Mouse (Mus musculus): ENCODE results near the gene Pradc1.

Gene Pradc1

DNA sequence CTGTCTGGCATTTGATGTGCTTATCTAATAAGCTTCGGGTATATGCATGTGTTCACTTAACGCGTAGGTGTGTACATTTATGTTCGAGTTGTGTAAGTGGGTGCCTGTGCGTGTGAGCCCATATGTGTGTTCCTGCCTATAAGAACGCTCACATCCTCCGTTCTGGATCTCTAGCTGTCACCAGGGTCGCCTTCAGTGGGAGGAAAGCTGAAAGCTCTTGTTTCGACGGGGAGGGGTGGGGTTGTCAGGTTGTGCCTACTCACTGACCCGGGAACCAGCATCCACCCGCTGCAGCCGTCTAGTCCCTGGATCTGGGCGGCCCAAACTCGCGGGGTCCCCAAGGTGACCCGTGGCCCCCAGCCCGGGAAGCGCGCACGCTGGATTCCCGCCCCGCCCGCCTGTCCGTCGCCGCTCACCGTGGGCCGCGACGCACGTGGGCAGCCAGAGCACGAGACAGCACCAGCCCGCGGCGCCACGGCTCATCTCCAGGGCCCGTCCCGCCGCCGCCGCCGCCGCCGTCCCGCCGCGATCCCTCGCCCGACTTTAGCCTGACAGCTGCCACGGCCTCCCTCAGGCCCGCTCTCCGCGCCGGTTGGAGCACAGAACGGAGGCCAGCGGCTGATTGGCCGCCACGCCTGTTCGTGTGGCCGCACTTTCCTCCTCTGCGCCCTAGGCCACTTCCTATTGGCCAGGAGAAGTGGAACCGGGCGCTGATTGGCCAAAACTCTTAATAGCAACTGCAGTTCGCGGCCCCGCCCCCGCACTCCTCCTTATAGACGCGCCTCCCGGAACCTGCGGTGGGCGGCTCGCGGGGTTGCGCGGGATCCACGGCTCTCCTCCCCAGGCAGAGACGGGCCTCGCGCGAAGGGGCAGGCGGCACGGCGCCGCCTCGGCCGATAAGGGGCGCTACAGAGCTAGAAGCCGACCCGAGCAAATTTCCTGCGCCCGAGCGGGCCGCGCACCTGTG is 790 bp downstream of the Pradc1 start, which contains the start of gene Cct7:
Gene Cct7 (plus strand): TSS at position 818 of the 967 bp plus-strand sequence.
- DNase-seq (ENCODE audit: low read depth, low spot score), result peak; percentile 100

DNA sequence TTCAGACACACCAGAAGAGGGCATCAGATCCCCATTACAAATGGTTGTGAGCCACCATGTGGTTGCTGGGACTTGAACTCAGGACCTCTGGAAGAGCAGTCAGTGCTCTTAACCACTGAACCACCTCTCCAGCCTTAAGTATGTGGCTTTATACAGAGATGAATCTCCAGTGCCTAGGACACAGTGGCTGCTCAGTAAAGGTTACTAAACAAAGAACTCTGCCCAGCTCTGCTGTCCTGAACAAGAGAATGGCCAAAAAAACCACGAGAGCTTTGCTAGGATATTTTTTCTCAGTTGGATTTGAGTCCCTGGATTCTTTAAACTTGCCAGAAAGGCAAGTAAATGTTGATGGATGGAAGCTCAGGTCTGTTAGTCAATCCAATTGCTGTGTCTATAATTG is 1.6 kb downstream of the Pradc1 start:
- DNase-seq (ENCODE audit: low read depth, low spot score), result peak; percentile 33

DNA sequence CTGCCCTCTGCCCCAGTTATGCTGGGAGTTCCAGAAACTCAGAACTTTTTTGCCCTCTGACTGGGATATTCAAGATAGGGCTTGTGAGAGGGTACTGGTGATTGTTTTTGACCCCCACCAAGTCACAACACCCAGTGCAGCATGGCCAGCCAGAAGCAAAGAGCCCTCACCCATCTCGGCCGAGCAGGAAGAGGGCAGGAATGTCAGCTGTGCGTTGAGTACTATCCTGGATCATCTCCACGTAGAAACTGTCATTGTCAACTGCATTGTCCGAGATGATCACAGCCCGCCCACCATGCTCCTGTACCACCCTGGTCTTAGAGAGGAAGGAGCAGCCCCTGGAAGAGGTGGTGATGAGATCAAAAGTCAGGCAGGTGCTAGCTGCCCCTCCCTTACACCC is 4.4 kb downstream of the Pradc1 start:
- no peak for DNase-seq (ENCODE audit: low read depth, low spot score)

GRCm38 (mm10) chr6:85445286-85445685 is 6.5 kb downstream of the Pradc1 start:
- DNase-seq (ENCODE audit: low read depth, low spot score), result no peak

- DNase-seq (ENCODE audit: low read depth, low spot score), result peak; percentile 75
Measured at GRCm38 (mm10) chr6:85444266-85444965, 7.4 kb downstream of the Pradc1 start.

GRCm38 (mm10) chr6:85443488-85444233 is 8.1 kb downstream of the Pradc1 start:
- peak; percentile 84 for DNase-seq (ENCODE audit: low read depth, low spot score)

DNA sequence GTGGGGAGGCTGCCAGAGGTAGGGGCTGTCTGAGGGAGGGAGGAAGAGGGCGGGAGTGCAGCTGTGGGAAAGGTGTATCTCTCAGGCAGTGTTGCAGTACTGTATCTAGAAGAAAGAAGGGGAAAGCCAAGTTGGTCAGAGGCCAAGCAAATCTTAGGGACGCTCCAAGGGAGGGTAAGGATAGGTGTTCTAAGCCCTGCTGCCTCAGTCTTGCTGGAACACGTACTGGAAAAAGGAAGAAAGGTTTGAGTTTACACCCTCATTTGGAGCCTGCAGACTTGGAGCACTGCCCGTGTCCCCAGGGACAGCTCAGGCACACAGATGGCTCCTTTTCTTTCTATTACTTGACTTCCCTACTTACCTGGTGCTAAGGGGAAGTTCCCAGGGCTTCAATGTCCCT is 10.6 kb downstream of the Pradc1 start:
- DNase-seq (ENCODE audit: low read depth, low spot score), result no peak

- DNase-seq (ENCODE audit: low read depth, low spot score), result peak; percentile 77
Measured at GRCm38 (mm10) chr6:85436631-85437030, 15.1 kb downstream of the Pradc1 start.

GRCm38 (mm10) chr6:85436204-85436603 is 15.6 kb downstream of the Pradc1 start:
- peak; percentile 43 for DNase-seq (ENCODE audit: low read depth, low spot score)

GRCm38 (mm10) chr6:85433865-85434264 is 17.9 kb downstream of the Pradc1 start:
- no peak for DNase-seq (ENCODE audit: low read depth, low spot score)

GRCm38 (mm10) chr6:85431842-85432431 is 19.8 kb downstream of the Pradc1 start, which contains the start of gene Smyd5:
Gene Smyd5, plus strand, starts transcription at chr6:85431989.
- DNase-seq (ENCODE audit: low read depth, low spot score), result peak; percentile 92

GRCm38 (mm10) chr6:85431274-85431841 is 20.4 kb downstream of the Pradc1 start:
- DNase-seq (ENCODE audit: low read depth, low spot score), result peak; percentile 51

GRCm38 (mm10) chr6:85423836-85424379 is 27.9 kb downstream of the Pradc1 start, which contains the start of gene Noto:
Gene Noto, plus strand, starts transcription at chr6:85423886.
- DNase-seq (ENCODE audit: low read depth, low spot score), result no peak

DNA sequence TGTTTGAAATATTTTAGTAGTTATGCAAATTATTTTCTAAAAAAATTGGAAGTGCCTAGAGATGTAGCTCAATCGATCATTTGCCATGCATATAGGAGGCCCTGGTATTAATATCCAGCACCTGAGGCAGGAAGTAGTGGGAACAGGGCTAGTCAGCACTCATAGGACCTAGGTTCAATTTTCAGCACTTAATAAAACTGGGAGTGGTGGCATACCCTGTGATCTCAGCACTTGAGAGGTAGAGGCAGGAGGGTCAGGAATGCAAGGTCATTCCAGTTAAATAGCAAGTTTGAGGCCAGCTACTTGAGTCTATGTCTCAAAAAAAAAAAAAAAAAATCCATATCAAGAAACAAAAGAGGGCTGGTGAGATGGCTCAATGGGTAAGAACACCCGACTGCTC is 32.6 kb downstream of the Pradc1 start:
- no peak for DNase-seq (ENCODE audit: low read depth, low spot score)

DNA sequence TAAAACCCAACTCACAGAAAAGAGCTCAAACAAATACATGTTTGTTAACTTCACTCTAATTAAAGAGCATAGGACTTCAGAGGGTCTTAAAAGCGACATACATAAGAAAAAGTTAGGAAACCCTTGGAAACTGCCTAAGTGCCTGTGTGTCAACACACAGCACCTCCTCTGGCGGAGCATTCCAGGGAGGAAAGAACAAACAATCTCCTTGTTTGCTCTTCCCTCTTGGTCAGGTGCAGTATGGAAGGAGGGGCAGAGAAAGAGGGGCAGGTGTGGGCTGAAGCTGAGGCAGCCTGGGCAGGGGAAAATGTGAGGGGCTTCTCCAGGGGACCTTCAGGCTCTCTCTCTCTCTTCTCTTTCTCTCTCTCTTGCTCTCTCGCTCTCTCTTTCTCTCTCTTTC is 35.9 kb downstream of the Pradc1 start:
- DNase-seq (ENCODE audit: low read depth, low spot score), result no peak

DNA sequence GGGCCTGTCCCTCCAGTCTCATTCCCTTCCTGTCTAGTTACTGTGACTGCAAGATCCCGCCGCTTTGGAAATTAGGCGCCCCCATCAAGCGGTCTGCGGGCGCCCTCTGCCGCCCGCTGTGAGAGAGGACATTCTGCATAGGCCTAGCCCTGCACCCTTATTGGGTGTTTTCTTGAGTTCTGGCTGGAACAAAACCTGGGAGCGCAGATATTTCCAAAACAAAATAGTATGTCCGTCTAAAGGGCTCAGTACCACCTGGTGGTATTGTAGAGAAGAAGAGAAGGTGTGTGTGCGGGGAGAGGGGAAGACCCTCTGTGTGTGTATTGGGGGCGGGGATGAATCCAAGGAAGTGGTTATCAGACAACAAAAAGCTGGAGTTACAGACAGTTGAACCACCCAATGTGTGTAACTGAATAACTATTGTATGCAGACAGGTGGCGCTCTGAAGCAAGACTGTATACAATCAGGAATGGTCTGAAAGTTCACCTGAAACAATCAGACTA is 40.9 kb downstream of the Pradc1 start:
- peak; percentile 91 for DNase-seq (ENCODE audit: low read depth, low spot score)

- no peak for DNase-seq (ENCODE audit: low read depth, low spot score)
Measured at GRCm38 (mm10) chr6:85409003-85409402, 42.8 kb downstream of the Pradc1 start.

GRCm38 (mm10) chr6:85403039-85403438 is 48.7 kb downstream of the Pradc1 start:
- no peak for DNase-seq (ENCODE audit: low read depth, low spot score)

- DNase-seq (ENCODE audit: low read depth, low spot score), result no peak
Measured at GRCm38 (mm10) chr6:85402613-85403012, 49.2 kb downstream of the Pradc1 start.

GRCm38 (mm10) chr6:85399715-85400114 is 52.1 kb downstream of the Pradc1 start:
- DNase-seq (ENCODE audit: low read depth, low spot score), result no peak
